Mouse (Mus musculus) CH12.LX (cell line): ENCODE measurements around the gene Kif5c. TPM values are rescaled to one million over a fixed set of nuclear protein-coding genes. Genes with fewer than 3 reads are reported as not detected.

ENCODE experiments used
- DNase-seq: peaks from one replicate; pipeline ENCODE4 v3.0.0-alpha.2; 2013; ENCODE audit errors: extremely low read depth
- H3K27ac ChIP-seq: 2 replicates; pipeline ENCODE4 v1.5.1; 2012; ENCODE audit warnings: low read depth, mild to moderate bottlenecking, control low read depth, moderate library complexity; ENCODE audit not compliant: insufficient read depth
- H3K27me3 ChIP-seq: replicated peaks from 2 replicates; pipeline ENCODE3; 2012; ENCODE audit warnings: inconsistent platforms
- H3K36me3 ChIP-seq, 2 experiments: replicated peaks in 1 of 2; 2 replicates each; pipeline versions ENCODE3 to v1.6.1; 2012; ENCODE audit warnings: inconsistent platforms in 1 of 2, low read length in 1 of 2, mild to moderate bottlenecking in 1 of 2, mixed read lengths in 1 of 2, moderate library complexity in 1 of 2; ENCODE audit not compliant: control insufficient read depth in 1 of 2, insufficient read depth in 1 of 2
- H3K4me1 ChIP-seq, 2 experiments: 2 replicates each; pipeline ENCODE4 v1.6.1; 2012; ENCODE audit warnings: inconsistent platforms in 1 of 2, moderate library complexity in 1 of 2; ENCODE audit not compliant: insufficient read depth in 2 of 2, control insufficient read depth in 1 of 2
- H3K4me2 ChIP-seq: 2 replicates; pipeline ENCODE4 v1.6.1; 2012; ENCODE audit warnings: low read depth, mild to moderate bottlenecking, control low read depth; ENCODE audit not compliant: poor library complexity, insufficient read depth, severe bottlenecking
- H3K4me3 ChIP-seq, 3 experiments: fragments of 150-350 bp in 1 of 3; sonication (generic) in 1 of 3; replicated peaks in 1 of 3; 2 replicates each; pipeline versions ENCODE3 to v1.5.1; 2011 to 2012; ENCODE audit warnings: low read depth in 2 of 3, low read length in 2 of 3, mild to moderate bottlenecking in 2 of 3, moderate library complexity in 2 of 3, control low read depth in 1 of 3, improper control_type of control experiment in 1 of 3, inconsistent platforms in 1 of 3, mixed read lengths in 1 of 3; ENCODE audit not compliant: poor library complexity in 1 of 3
- H3K79me2 ChIP-seq: replicated peaks from 2 replicates; pipeline ENCODE4 v1.6.1; 2012; ENCODE audit warnings: mild to moderate bottlenecking, moderate library complexity; ENCODE audit not compliant: control insufficient read depth, poor library complexity, insufficient read depth, severe bottlenecking; ENCODE audit errors: extremely low read depth
- H3K9ac ChIP-seq: 2 replicates; pipeline ENCODE4 v1.6.1; 2012; ENCODE audit warnings: low read depth, mild to moderate bottlenecking, control low read depth, moderate library complexity; ENCODE audit not compliant: insufficient read depth
- H3K9me3 ChIP-seq: replicated peaks from 2 replicates; pipeline ENCODE3; 2012; ENCODE audit warnings: low read length, inconsistent platforms, mixed read lengths
- GABPA ChIP-seq: IDR thresholded peaks from 2 replicates; pipeline ENCODE4 v1.6.1; 2012; ENCODE audit warnings: low read depth, low read length, improper control_type of control experiment, inconsistent platforms; ENCODE audit not compliant: insufficient replicate concordance
- MEF2A ChIP-seq: IDR thresholded peaks from 2 replicates; pipeline ENCODE4 v1.6.1; 2014; ENCODE audit warnings: low read depth, mild to moderate bottlenecking, inconsistent platforms, low read length, improper control_type of control experiment, borderline replicate concordance
- RAD21 ChIP-seq: IDR thresholded peaks from 2 replicates; pipeline ENCODE4 v1.6.1; 2011; ENCODE audit warnings: low read depth, mild to moderate bottlenecking, low read length, improper control_type of control experiment, moderate library complexity
- ZKSCAN1 ChIP-seq: IDR thresholded peaks from 2 replicates; pipeline ENCODE4 v1.6.1; 2012; ENCODE audit warnings: low read depth, inconsistent platforms, low read length, improper control_type of control experiment, borderline replicate concordance
- dilution Hi-C: fragments of 300-500 bp; cut with MboI; formaldehyde crosslinking; loops from 2 replicates; pipeline ENCODE4 v1.14.3; 2020; ENCODE audit warnings: low sequenced_read_pairs; ENCODE audit not compliant: extremely low pct_unique_long_range_greater_than_20kb, extremely low pct_ligation_motif_present
- in situ Hi-C: fragments of 300-500 bp; cut with MboI; formaldehyde crosslinking; loops from 3 replicates; pipeline ENCODE4 v1.14.3; 2019; ENCODE audit warnings: low sequenced_read_pairs, low pct_ligation_motif_present, low pct_unique_long_range_greater_than_20kb, mixed read lengths
- polyA plus RNA-seq: library from polyadenylated mRNA; unstranded; fragments of >175 nt; gene quantifications from 2 replicates; pipeline ENCODE4 v1.2.1, GENCODE M21; 2012; ENCODE audit warnings: low read depth; ENCODE audit not compliant: insufficient read length
- total RNA-seq, 2 experiments: library from RNA; depleted of rRNA; stranded (reverse); fragments of 300-350 nt in 1 of 2; fragments of >200 nt in 1 of 2; gene quantifications; 2 replicates each; pipeline ENCODE4 v1.2.3; 2012 to 2014

The Kif5c gene
- total and polyA plus RNA-seq, 3 experiments = 3.0 to 3.5 (median 3.1) TPM

DNA sequence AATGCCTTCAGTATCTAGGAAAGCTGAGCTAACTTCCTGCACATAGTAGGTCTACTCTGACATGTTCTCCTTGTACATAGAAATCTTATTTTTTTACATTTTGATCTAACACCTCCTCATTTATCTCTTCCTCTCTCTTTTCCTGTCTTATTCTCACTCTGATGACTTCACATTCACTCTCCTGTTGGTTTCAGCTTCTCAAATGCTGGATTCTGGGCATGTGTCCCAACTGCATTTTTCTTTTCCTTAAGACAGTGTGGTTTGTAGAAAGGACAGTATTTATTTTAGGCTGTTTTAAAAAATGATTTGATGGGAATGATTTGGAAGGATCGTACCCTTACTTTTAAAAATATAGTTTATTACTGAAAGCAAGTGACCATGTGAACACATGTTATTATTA, 203.2 kb downstream of the Kif5c start:
- Histone ChIP-seq H3K79me2 (no peaks in the 10 kb centered on the region), H3K36me3 (no peaks in the 10 kb centered on the region), H3K9me3 (no peaks in the 10 kb centered on the region), H3K27ac (no peak overlapping the region), H3K4me3 (no peak overlapping the region), H3K9ac (no peak overlapping the region), H3K4me2 (no peak overlapping the region), H3K27me3 (no peaks in the 10 kb centered on the region), H3K4me1 (no peaks in the 10 kb centered on the region)
- in situ Hi-C loops = no loop called here
- TF ChIP-seq GABPA (no peak), RAD21 (no peak), MEF2A (no peak), ZKSCAN1 (0 out of 2 replicates have a peak, but pooled peaks have one; percentile 11)
- no peak for DNase-seq
- dilution Hi-C loops = no loop called here

Other genes with a start within 250 kb of the Kif5c start
- 10.5 and 11.5 TPM in 2 replicates for gene Epc2, start 167.8 kb upstream of the Kif5c start, total RNA-seq (2012; rRNA removed)
- gene Epc2, start 167.8 kb upstream of the Kif5c start, total RNA-seq (2014; rRNA removed) = 19.2 and 20.2 TPM in 2 replicates
- 20.3 and 22.8 TPM in 2 replicates for gene Epc2, start 167.8 kb upstream of the Kif5c start, polyA plus RNA-seq
- gene Lypd6b, start 168.4 kb downstream of the Kif5c start, total RNA-seq (2012; rRNA removed) = 0.50 and 1.4 TPM in 2 replicates
- 0.09 and 0.15 TPM in 2 replicates for gene Lypd6b, start 168.4 kb downstream of the Kif5c start, total RNA-seq (2014; rRNA removed)
- not detected in 2 replicates for gene Lypd6b, start 168.4 kb downstream of the Kif5c start, polyA plus RNA-seq